Mouse (Mus musculus) CD8-positive naive resting alpha-beta T cell, adult 2 months (primary cell): ENCODE results near the gene Rnf183.
A peak's percentile ranks its signal among the peaks of the same experiment; 100 is the strongest.
"Not testable (repeated sequence)": the region's sequence is repeated elsewhere in the genome, so short reads cannot be mapped to it uniquely, and the experiment has no call there.

ENCODE experiments used
- DNase-seq, 2 experiments: peaks; one replicate each; pipeline ENCODE4 v3.0.0; 2022; ENCODE audit warnings: low read depth in 2 of 2, low spot score in 2 of 2

Gene Rnf183

GRCm38 (mm10) chr4:62435081-62435480 lies at the start of gene Rnf183:
TSS of gene Rnf183 (minus strand) at chr4:62435252.
- DNase-seq = no peak

DNA sequence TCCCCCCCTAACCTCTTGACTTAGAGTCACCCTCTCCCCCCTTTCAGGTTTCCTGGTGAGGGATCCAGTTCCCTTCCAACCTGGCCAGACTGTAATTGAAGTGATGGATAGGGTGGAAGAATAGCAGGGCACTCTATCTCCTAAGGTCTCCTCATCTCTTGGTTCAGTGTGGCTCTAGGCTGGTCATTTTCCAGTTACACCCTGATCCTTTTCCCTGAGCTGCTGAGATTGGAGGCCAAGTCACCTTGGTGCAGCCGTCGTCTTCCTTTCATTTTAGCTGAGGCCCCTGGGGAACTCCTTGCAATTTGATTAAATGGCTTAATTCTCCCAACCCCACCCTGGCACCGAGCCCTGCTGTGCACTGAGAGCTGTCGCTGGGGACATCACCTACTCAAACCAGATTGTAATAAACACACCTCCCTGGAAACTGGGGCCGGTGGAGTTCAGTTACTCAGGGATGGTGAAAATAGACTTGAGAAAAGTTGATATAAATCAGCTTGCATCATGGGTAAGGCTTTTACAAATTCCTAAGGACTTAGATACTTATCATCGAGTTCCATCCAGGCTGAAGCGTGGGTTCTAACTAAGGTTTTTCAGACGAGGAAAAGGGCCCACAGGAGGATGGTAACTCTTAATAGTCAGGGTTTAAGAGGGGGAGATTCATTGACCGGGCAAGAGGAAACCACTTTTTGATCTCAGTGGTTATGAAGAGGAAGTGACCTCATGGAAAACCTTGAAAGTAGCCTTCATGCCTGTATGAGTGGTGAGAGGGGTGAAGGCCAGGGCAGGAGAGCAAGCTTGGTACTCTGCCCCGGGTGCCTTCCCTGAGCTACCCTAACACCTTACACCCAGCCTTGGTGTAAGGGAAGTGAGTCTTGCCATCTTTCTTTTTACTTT lies 45.9 kb upstream of the Rnf183 start:
- DNase-seq = no peak

GRCm38 (mm10) chr4:62479937-62480708 lies 45.1 kb upstream of the Rnf183 start, which contains the start of gene Bspry:
TSS of gene Bspry (plus strand) at chr4:62480053.
- peak in 1 of 2 experiments; percentile 29 for DNase-seq

DNA sequence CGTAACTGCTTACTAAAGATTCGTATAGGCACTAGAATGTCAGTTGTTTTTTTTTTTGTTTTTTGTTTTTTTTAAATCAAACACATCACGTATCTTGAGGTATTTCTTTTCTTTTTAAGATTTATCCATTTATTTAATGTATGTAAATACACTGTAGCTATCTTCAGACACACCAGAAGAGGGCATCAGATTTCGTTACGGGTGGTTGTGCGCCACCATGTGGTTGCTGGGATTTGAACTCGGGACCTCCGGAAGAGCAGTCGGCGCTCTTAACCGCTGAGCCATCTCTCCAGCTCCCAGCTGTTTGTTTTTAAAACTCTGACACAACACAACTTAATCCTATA lies 44.5 kb upstream of the Rnf183 start:
- DNase-seq = not testable (repeated sequence)

DNA sequence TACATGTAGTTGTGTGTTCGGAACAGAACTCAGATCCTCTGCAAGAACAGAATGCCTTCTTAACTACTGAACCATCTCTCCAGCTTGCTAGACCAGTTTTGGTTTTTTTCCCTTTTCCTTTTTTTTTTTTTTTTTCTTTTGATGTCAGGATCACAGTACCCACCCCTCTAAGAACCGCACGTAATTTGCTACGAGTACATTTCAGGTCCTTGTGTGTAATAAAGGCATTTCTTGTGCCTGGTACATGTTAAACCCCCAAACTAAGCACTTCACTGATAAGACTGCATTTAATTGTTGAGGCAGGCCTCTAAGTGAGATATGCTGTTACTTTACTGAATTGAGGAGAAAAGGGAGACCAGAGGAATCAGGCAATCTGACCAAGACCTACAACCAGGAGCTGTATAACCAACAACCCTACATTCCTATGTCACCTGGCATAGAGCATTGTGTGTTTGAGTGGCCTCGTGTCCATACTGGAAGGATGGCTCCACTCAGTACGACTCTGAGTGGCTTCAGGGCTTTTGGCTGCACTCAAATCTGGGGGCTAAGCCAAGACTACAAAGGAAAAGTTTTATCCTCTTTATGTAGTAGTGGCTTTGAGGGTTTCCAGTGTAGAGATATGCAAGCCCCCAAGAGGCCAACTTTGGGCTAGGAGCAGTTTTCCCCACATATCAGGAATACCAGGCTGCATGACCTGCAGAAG lies 42.6 kb upstream of the Rnf183 start:
- no peak for DNase-seq

DNA sequence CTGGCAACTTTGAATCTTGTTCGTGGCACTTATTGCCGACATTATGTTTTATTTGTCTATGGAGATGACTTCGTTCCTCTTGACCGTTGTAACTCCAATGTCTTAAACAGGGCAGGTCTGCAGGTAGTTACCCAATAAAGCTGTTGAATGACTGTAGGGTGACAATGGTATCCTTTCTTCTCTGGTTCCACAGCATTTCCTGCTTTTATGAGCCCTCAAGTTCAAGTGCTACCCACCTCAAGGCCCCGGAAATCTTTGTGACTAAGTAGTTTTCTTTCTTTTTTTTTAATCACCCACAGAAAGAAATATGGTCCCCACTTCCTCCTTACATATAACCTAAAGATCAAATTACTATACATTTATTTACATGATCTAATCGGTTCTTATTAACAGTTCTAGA lies 40.7 kb upstream of the Rnf183 start:
- peak; percentile 23 to 35 for DNase-seq

DNA sequence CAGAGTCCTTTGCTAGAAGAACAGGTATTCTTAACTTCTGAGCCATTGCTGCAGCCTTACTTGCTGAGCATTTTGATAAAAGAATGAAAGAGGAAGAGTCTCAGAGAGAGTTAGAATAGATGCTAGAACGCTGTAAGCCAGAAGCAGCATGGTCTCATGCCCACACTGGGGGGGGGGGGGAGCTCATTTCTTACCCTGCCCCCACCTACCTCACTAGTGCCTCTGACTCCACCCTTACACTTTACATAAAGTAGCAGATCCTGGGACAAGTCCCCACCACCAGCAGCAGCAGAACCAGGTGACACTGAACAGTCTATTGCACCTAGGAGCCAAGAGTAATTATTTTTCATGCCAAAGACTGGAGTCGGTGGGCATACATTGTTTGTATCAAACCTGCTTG lies 40.1 kb upstream of the Rnf183 start:
- no peak for DNase-seq

- no peak for DNase-seq
Measured at GRCm38 (mm10) chr4:62472071-62472470, 37.0 kb upstream of the Rnf183 start.

- peak; percentile 72 to 78 for DNase-seq
Measured at GRCm38 (mm10) chr4:62470598-62471051, 35.6 kb upstream of the Rnf183 start, which contains the start of gene Wdr31. TSS of gene Wdr31 (minus strand) at chr4:62470896.

DNA sequence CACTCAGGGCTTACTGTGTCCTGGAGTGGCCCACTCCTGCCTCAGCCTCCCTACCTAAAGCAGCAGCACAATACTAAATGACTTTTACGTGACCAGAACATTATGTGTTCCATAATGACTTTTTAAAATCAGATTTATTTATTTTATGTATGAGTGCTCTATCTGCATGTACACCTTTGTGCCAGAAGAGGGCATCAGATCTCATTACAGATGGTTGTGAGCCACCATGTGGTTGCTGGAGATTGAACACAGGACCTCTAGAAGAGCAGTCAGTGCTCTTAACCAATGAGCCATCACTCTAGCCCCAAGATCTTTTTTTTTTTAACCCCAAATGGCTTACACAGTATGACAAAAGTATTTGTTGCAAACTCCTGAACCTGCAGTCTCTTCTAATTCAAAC lies 33.1 kb upstream of the Rnf183 start:
- no peak for DNase-seq

GRCm38 (mm10) chr4:62463124-62463523 lies 28.1 kb upstream of the Rnf183 start:
- no peak for DNase-seq

- no peak for DNase-seq
Measured at GRCm38 (mm10) chr4:62460348-62460747, 25.3 kb upstream of the Rnf183 start.

DNA sequence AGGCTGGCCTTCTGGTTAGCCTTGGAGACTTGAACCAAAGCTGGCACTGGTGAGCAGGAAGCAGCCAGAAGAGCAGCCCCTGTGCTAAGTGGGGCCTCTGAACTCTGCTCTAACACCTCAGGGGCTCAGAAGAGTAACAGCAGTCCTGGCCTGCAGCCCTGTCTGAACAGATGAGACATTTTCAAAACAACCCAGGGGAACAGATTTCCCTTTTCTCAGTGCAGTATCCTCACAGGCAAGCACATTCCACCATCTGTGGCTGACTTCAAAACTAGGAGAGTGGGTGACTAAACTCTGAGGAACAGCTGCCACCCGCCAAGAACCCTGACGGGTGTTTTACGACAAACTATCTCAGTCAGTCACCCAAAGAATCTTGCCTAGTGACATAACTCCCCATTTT lies 24.0 kb upstream of the Rnf183 start:
- no peak for DNase-seq

DNA sequence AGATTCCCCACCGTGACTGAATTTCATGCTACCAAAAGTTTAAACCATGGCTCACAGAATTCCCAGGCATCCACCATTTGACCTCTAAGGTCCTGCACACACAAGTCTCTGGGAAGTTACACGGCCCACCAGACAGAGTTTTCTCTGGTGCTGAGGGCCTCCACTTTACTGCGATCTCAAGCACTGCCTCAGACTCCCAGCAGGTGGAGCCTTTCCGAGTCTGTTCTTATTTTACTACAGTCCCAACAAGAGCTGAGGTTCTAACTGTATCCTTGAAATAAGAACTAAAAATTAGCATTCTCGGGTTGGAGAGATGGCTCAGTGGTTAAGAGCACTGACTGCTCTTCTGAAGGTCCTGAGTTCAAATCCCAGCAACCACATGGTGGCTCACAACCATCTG lies 19.9 kb upstream of the Rnf183 start:
- DNase-seq = peak; percentile 23 to 54

- no peak for DNase-seq
Measured at GRCm38 (mm10) chr4:62440986-62441385, 5.9 kb upstream of the Rnf183 start.

DNA sequence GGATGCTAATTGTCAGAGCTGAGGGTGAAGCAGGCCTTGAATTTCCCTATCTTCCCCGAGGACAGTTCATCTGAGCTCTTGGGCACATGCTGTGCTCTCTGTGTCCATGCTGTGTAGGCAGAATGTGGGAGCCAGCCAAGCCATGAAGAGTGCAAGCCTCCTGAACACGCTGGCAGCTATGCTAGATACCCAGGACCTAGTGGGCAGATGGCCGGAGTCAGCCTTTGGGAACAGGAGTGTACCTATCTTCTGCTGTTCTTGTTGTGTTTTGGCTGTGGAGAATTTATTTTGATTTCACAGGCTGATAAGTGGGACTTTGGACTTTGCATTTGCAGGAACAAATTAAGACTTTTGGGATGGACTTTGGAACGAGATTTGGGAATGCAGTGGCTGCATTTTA lies 5.5 kb upstream of the Rnf183 start:
- DNase-seq = no peak

- DNase-seq = no peak
Measured at GRCm38 (mm10) chr4:62439793-62440192, 4.7 kb upstream of the Rnf183 start.

DNA sequence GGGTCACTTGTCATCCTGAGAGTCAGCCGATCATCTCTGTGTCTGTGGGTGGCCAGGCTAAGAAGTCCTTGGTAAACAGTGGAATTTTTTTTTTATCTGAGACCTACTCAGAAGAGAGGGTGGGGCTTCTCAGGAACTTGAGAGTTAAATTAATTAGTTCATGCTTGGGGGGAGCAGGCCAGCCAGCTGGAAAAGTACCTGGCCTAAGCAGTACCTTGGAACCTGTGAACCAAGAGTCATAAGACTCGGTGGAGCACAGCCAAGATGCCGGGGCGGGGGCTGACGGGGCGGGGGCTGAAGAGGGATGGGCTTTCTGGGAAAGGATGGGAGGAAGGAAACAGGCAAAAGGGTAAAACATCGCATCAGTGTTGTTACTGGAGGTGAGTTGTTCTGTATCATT lies 2.8 kb upstream of the Rnf183 start:
- DNase-seq = no peak

DNA sequence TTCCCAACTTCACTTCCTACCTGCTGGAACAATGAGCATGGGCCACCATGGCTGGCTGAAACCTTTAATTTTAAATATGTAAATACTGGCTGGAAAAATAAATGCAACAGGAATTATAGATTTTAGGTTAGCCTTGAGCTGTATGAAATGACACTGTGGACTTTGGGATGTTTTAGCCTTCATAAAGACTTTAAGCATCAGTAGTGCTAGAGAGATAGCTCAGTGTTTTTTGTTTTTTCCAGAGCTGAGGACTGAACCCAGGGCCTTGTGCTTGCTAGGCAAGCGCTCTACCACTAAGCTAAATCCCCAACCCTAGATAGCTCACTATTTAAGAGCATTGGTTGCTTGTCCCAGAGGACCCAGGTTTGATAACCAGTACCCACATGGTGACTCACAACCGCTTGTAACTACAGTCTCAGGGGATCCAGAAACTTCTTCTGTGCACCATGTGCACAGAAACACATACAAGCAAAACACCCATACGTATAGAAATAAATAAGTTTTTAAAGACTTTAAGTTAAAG lies 2.3 kb upstream of the Rnf183 start:
- DNase-seq = no peak

DNA sequence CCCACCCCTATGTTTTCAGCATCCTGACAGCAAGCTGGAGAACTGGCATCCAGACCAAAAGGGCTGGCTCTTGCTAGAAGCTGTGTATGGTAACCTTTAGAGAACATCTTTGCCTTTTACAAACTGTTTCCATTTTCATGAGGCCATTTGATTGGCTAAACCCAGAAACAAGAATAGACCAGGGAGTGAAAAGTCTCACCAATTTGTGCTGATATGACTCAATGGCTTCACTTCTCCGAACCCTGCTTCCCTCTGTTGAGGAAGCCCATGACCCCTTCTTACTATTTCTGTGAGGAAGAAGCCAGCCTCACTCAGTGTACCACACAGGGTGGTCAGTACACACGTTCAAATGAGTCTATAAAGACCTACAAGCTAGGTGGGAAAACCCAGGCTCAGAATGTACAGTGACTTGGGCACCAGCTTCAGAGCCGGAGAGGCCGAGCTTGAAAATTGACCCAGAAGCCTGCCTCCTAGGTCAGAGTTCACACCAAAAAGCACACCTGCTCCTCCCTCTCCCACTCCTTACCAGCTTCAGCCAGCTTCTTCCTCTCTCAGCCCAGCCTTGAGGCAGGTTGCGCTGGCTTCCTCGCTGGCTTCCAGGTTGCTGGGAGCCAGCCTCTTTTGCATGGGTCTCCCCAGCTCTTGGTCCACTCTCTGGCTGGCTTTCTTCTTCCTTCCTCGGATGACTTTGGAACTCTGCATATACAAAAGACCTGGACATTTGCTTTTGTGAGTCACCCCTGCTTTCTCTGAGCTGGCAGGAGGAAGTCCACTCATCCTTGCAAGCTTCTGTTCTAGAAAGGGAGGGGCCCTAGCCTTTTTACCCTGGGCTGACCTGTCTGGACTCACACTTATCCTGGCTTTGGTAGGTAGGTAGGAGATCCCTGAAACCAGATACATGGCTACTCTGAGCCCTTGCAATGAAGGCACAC lies 847 bp downstream of the Rnf183 start:
- DNase-seq = no peak
